Mouse (Mus musculus) c-Kit-positive CD71-positive TER-119-negative erythroid progenitor cells, embryonic 14.5 days (primary cell): ENCODE results near the gene Nr2c1.

Experiments
- DNase-seq: peaks from one replicate; pipeline ENCODE4 v3.0.0-alpha.2; 2013; ENCODE audit warnings: low read depth

Nr2c1 gene

GRCm38 (mm10) chr10:94210718-94211618, 63.1 kb downstream of the Nr2c1 start:
- no peak for DNase-seq

GRCm38 (mm10) chr10:94211725-94212124, 63.9 kb downstream of the Nr2c1 start:
- DNase-seq, result no peak

- DNase-seq, result no peak
Observed at GRCm38 (mm10) chr10:94225026-94225750, 77.4 kb downstream of the Nr2c1 start.

DNA sequence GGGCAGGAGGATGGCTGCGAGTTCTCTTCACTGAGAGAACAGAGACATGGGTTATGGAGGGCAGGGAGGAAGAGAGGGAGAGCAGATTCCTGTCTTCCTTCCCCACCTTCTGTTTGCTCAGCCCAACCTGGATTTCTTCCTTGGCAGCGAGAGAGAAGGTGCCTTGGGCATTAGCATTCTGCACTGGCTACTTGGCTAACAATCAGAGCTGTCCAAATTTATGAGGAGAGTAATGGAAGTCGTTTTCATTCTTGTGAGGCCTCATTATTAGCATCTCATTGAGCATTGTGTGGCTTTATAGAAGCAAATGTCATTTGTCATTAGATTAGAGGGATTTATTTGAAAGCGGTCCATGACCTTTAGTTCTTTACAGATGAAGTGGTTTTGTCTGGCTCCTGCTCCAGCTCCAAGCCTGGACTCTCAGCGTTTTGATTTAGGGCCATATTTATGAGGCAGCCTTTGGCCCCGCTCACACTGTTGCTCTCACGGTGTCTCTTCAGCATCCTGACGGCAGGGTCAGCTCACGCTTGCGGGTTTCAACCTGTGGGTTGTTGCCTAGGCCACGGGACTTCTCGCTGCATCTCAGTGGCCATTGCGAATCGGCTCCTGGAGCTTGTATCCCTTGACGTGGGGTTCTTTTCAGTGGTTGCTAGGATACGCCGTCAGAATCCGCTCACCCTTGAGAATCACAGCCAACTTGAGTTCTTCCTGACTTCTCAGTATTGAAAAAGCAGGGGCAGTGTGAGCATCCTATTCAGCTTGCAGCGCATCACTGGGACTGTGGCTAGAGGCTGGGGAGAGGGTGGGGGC, 82.6 kb downstream of the Nr2c1 start:
- DNase-seq, result no peak

DNA sequence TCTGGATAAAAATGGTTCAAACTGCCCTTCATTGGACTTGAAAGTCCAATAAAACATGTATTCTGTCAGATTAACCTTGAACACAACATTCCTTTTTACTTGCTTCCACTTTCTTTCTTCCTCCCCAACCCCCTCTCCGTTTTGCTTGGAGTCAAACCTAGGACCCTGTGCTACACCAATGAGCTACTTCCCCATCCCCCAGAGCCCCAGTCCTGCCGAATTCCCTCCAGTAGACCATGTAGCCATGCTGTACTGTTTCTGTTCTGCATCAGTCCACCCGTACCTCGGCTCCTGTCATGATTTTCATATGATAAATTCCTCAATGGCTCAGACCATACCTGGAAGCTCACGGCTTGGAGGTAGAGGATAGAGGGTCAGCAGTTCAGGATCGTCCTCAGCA, 83.2 kb downstream of the Nr2c1 start:
- no peak for DNase-seq

DNA sequence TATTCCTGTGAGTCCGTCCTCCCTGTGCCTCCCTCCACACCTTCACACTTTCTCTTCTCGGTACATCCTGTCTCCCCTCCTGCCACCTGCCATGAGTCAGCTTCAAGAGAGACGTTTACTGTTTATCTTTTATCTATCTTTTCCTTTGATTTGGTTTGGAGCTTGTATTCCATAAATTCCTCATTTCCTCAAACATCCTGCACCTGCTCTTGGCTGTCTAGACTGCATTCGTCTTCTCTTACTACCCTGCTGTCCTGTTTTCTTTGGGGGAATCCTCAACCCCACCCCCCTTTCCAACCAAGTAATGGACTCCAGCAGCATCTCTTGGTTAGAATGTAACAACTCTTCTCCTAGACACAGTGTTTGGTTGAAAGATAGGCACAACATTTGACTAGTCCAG, 87.4 kb downstream of the Nr2c1 start:
- DNase-seq, result no peak

- no peak for DNase-seq
Observed at GRCm38 (mm10) chr10:94241346-94241745, 93.5 kb downstream of the Nr2c1 start.
